Mouse (Mus musculus) embryo, embryonic 10.5 days (tissue): ENCODE results near the gene Fam155a.

Experiments used
- DNase-seq: peaks from one replicate; pipeline ENCODE4 v3.0.0-alpha.2; 2015; ENCODE audit warnings: low spot score

Gene Fam155a

GRCm38 (mm10) chr8:9770999-9771605 lies at the start of gene Fam155a:
Fam155a (minus strand) TSS chr8:9771161.
- DNase-seq: peak; percentile 32

GRCm38 (mm10) chr8:9813273-9813946 lies 42.4 kb upstream of the Fam155a start:
- DNase-seq: peak; percentile 24

- no peak for DNase-seq
Measured at GRCm38 (mm10) chr8:9810955-9811530, 40.1 kb upstream of the Fam155a start.

DNA sequence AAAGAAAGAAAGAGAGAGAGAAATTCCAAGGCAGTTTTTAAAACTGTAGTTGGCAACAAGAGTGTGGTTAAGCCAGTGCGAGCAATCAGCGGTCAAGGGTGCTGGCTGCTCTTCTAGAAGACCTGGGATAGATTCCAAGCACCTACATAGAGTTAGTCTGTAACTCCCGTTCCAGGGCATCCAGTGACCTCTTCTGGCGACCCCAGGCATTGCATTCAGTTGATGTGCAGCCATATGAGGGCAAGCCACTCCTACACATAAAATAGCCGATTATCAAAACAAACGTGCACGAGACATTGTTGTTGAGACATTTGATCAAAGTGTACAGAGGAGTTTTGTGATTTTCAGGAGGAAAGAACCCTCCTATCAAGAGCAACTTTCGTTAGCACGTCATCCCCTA lies 37.6 kb upstream of the Fam155a start:
- no peak for DNase-seq

DNA sequence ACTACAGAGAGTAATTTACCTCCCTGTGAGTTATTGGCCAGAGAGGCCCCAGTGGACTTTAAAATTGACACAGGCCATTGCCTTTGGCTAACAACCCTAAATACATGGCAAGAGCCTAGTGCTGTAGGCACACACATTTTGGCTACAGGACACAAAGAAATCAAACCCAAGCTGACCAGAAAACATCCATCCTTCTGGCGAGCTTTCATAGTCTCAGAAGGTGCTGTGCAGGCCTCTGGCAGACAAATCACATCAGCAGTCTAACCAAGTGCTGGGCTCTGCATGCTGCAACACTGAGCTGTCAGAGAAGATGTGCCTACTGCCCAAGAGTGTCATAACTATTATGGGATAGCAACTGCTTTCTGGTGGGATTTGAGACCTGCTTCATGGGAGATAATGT lies 34.7 kb upstream of the Fam155a start:
- no peak for DNase-seq

DNA sequence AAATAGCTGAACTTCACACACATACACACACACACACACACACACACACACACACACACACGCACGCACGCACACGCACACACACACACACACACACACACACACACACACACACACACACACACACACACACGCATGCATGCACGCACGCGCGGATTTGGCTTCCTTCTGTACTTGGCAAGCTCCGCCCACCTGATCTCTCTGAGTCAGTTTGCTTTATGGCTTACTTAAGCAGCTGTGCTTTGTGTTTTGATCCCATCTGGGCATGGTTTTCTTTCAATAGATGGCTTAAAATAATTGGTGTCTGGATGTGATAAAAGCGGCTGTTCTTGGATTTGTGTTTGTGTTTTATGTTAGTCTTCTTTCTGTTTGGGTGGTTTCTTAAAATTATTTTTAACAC lies 29.4 kb upstream of the Fam155a start:
- peak; percentile 51 for DNase-seq

GRCm38 (mm10) chr8:9799923-9800322 lies 29.0 kb upstream of the Fam155a start:
- no peak for DNase-seq

GRCm38 (mm10) chr8:9797514-9797913 lies 26.6 kb upstream of the Fam155a start:
- no peak for DNase-seq

GRCm38 (mm10) chr8:9795724-9796123 lies 24.8 kb upstream of the Fam155a start:
- DNase-seq: no peak

DNA sequence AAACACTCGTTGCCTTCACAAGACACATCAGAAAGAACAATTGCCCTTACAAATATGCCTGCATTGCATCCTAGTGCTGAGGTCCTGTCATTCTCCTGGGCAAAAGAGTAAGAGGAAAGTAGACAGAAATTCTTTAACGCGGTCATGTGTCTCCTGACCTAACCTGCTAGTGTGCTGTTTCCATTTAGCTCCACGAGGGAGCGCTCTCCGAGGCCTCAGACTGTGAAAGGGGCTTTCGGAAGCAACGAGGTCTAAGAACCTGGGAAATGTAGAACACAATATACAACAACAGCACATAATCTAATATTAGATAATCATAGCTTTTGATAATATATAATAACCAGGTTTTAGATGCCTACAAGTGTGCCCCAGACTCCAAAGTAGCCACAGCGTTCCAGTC lies 22.4 kb upstream of the Fam155a start:
- DNase-seq: no peak

DNA sequence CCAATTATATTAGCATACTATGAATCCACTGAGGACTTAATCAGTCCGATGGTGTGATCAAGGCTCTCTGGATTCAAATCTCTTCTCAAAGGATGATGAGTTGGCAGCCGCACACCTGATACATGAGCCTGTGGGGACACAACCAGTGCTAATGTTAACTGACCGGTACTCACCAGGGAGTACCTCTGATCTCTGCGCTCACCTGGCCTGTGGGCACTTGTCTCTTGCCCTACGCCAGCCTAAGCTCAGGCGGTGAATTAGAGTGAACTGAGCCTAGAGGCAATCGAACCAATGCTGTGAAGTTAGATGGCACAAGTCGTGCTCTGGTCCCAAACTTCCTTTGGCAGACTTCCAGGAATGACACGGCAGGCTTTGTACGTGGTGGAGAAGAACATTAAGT lies 9.4 kb upstream of the Fam155a start:
- no peak for DNase-seq

- DNase-seq: no peak
Measured at GRCm38 (mm10) chr8:9778148-9778547, 7.2 kb upstream of the Fam155a start.

DNA sequence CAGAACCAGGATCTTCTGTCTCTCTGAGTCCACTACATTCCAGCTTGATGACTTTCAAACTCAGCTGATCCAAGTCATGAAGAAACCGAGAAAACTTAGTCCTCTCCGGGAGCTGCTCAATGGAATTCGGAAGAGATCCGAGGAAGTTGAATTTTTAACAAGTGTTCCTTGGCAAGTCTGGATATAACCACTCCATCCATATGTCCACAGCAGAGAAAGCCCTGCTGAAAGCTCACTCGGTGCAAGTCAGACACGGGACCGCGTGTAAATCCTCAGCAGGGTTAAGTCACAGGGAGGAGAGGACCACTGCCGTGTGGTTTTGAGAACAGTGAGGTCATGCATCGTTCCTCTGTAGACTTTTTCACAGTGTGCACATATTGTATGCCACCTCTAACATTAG lies 5.9 kb upstream of the Fam155a start:
- DNase-seq: no peak

- peak; percentile 24 for DNase-seq
Measured at GRCm38 (mm10) chr8:9772519-9772840, 1.5 kb upstream of the Fam155a start.

- peak; percentile 56 for DNase-seq
Measured at GRCm38 (mm10) chr8:9771606-9772518, 901 bp upstream of the Fam155a start.

DNA sequence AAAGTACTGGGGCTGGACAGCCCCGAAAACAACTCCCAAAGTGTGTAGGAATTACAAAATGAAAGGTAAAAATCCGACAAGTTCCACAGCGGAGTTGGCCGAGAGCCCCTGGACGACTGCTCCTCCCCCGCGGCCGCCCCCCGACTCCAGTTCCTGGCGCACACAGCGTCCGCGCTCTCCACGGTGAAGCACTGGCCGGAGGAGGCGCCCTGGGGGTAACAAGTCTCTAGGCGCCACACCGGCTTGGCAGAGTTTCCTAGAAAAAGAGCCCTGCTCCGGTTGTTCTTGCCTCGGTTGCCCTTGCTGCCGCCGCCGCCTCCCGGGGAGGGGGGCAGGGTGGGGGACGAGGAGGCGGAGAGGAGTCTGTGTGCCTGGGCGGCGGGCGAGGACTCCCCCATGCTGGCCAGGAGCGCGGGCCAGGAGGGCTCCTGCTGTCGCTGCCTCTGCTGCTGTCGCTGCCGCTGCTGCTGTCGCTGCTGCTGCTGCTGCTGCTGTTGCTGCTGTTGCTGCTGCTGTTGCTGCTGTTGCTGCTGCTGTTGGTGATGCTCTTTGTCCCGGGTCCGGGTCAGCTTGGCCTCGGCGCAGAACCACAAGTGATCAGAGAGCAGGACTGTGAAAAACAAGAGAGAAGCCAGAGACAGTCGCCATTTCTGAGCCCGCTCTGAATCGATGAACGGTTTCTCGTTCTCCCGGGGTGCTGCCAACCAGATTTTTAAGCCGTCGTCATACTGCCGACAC lies 531 bp downstream of the Fam155a start:
- DNase-seq: peak; percentile 67

GRCm38 (mm10) chr8:9769061-9769460 lies 1.9 kb downstream of the Fam155a start:
- peak; percentile 85 for DNase-seq

DNA sequence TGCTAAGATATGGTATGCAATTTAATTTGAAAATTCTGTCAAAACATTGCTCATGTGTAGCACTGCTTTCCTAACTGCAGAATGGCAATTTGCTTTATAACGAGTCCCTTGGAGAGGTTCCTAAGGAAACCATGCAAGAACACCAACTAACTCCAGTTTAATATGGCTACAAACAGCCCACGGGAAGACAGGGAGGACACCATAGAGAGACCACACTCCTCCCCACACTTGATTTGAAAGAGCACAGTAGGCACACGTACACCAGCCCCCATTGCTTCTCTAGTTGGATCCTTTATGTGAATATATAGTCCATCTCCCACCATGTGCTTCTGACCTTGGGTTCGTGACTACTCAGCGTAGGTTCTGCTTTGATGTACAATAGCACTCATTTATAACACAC lies 35.8 kb downstream of the Fam155a start:
- DNase-seq: no peak

- no peak for DNase-seq
Measured at GRCm38 (mm10) chr8:9709791-9710190, 61.2 kb downstream of the Fam155a start.

DNA sequence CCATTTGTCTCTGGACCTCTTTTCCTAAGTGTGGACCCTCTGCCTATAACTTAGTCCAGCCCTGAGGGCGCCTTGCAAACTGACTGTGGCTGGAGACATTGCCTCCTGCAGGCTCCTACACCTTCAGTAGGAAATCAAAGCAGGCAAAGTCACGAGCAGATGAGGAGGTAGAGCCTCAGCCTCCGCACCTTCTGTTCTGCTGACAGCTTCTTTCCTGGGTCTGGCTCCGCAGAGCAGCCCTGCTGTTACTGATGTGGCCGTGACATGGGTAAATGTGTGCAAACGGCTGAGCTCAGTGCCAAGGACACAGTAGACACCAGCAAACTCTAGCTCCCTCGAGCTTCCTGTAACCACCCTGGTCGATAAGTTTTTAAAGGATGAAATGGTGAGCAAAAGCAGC lies 63.5 kb downstream of the Fam155a start:
- no peak for DNase-seq

DNA sequence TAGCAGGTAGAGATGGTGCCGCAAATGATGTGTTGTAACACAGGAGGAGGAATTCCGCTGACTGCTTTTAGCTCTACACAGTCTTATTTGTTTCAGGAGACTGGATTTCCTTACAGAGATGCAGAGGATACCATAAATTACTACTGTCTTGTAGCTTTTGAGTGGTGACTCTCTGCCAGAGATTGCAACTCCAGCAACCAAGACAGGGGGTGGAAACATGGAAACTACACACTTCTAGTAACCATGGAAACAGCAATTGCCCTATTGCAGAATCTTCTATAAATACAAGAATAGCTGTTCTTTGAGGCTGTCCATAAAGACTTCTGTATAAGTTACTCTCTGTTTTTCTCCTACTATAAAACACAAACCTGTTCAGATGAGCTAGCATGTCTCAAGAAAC lies 76.2 kb downstream of the Fam155a start:
- no peak for DNase-seq

- DNase-seq: no peak
Measured at GRCm38 (mm10) chr8:9692370-9692769, 78.6 kb downstream of the Fam155a start.
